Mouse (Mus musculus) liver, embryonic 14.5 days (tissue): ENCODE results near the gene Mtfr1l.

Source experiments
- CTCF ChIP-seq: IDR thresholded peaks from 2 replicates; pipeline ENCODE4 v1.5.1; 2016; ENCODE audit warnings: antibody characterized with exemption, low read depth, control low read depth
- EP300 ChIP-seq: IDR thresholded peaks from 2 replicates; pipeline ENCODE4 v1.6.1; 2016; ENCODE audit warnings: antibody characterized with exemption, low read depth

- TF ChIP-seq CTCF (no peak), EP300 (no peak)
Measured at GRCm38 (mm10) chr4:134506713-134507112, 28.5 kb downstream of the Mtfr1l start.
